In genomic region chr4:115052343-115053005, GRCm38 (mm10) we compare ENCODE assay signal across 8 mouse cellular contexts. TPM values are rescaled to one million over a fixed set of nuclear protein-coding genes. Genes with fewer than 3 reads are reported as not detected.
DNase-seq lines count a peak whose midpoint lies in the region; ATAC-seq and TF ChIP-seq lines count a peak whose summit lies in the region.
"Had no signal": no experiment of that assay in that cellular context is flagged by ENCODE, and none has a peak within 500 bp of the region (broad histone marks: within the 10 kb centered on the region; RNA-seq: fewer than 3 reads in every experiment).

No protein-coding gene starts in this region.

- peak overlapping the region; percentile 27 for H3K4me3 ChIP-seq in ES-Bruce4 (ENCODE audit: low read depth, low read length)
- peak overlapping the region; percentile 27 for H3K4me3 ChIP-seq in forebrain, embryonic 12.5 days (replicated peaks)

- peak; percentile 18 for DNase-seq in ZHBTc4 (ENCODE audit: low read depth, low spot score)
- peak; percentile 72 to 74 for DNase-seq in heart, postnatal 36 days
- peak; percentile 27 for DNase-seq in left cerebral cortex, postnatal 4 days
- peak; percentile 24 for DNase-seq in testis, postnatal 14 days (ENCODE audit: low spot score)

- H3K9me3 ChIP-seq in ES-Bruce4 (replicated peaks; ENCODE audit: control insufficient read depth, insufficient read depth, low read length, poor library complexity, severe bottlenecking) = 0 out of 2 replicates have a peak, but pooled peaks cover 3% of the 10 kb centered on the region
- H3K9me3 ChIP-seq in forebrain, embryonic 12.5 days = no peaks in the 10 kb centered on the region

- intact Hi-C loops in heart, postnatal 36 days (cut with DNase I) = no loop called here
- intact Hi-C loops in left cerebral cortex, postnatal 4 days (cut with DNase I) = no loop called here

- peak overlapping the region; percentile 33 for H3K9ac ChIP-seq in ES-Bruce4 (ENCODE audit: low read depth, poor library complexity, severe bottlenecking)
- H3K9ac ChIP-seq in forebrain, embryonic 12.5 days = 0 out of 2 replicates have a peak overlapping the region, but pooled peaks have one; percentile 38

- no peaks in the 10 kb centered on the region for H3K4me1 ChIP-seq in ES-Bruce4 (ENCODE audit: control insufficient read depth, insufficient read depth, low read length)
- peaks cover 20% of the 10 kb centered on the region for H3K4me1 ChIP-seq in forebrain, embryonic 12.5 days

- peak; percentile 12; the same call in 1 of the 2 replicates for ATAC-seq in forebrain, embryonic 12.5 days (ENCODE audit: low FRiP score)
- peak; percentile 19 for ATAC-seq in megakaryocyte progenitor cell, adult 5-6 weeks (replicated peaks; ENCODE audit: poor library complexity)

- H3K36me3 ChIP-seq in ES-Bruce4 (ENCODE audit: control insufficient read depth, insufficient read depth, low read length, poor library complexity, severe bottlenecking) = no peaks in the 10 kb centered on the region
- H3K36me3 ChIP-seq in forebrain, embryonic 12.5 days (replicated peaks) = no peaks in the 10 kb centered on the region

- WGBS in forebrain, embryonic 12.5 days = 1% methylated on average over 36 of the region's 36 CpGs

- TF ChIP-seq CTCF in ES-Bruce4 (IDR thresholded peaks at IDR 0.05; ENCODE audit: low read depth, low read length) = no peak

- H3K27me3 ChIP-seq in ES-Bruce4 (ENCODE audit: control insufficient read depth, insufficient read depth, low read length, poor library complexity, severe bottlenecking) = peaks cover 27% of the 10 kb centered on the region
- H3K27me3 ChIP-seq in forebrain, embryonic 12.5 days = peaks cover 96% of the 10 kb centered on the region

- no peak for TF ChIP-seq POLR2A in ES-Bruce4 (IDR thresholded peaks at IDR 0.05; ENCODE audit: insufficient read depth, low read length)

- TF ChIP-seq EP300 in ES-Bruce4 (IDR thresholded peaks at IDR 0.05; ENCODE audit: insufficient read depth, low read depth, low read length) = no peak

- H3K27ac ChIP-seq in ES-Bruce4 (ENCODE audit: insufficient read depth, low read length) = no peak overlapping the region
- no peak overlapping the region for H3K27ac ChIP-seq in forebrain, embryonic 12.5 days

- H3K4me2 ChIP-seq in forebrain, embryonic 12.5 days = peak overlapping the region; percentile 46

RNA-seq across cellular contexts. Expression of gene Tal1, which starts 3.8 kb away (rescaled TPM):
- 0.37 and 0.61 TPM in 2 replicates for polyA plus RNA-seq in ES-Bruce4 (2011; ENCODE audit: insufficient read depth, insufficient read length, low read depth, missing spikeins)
- 1.6 and 2.8 TPM in 2 replicates for polyA plus RNA-seq in forebrain, embryonic 12.5 days (2016; fragmentation: Nextera tagmentation; extraction: Ambion mirVana)
- 1 to 10 TPM; 4.0 to 4.3 TPM for total RNA-seq in heart, postnatal 36 days (2021)
- total RNA-seq in left cerebral cortex, postnatal 4 days (2021) = 1 to 10 TPM; 2.1 to 2.4 TPM
- total RNA-seq in megakaryocyte progenitor cell, adult 5-6 weeks (2015) = 17.3 and 22.6 TPM in 2 replicates
- 9.2 and 16.3 TPM in 2 replicates for total RNA-seq in megakaryocyte progenitor cell, adult 5-6 weeks (2017)

RNA-seq across cellular contexts. Expression of gene Pdzk1ip1, which starts 36.0 kb away (rescaled TPM):
- polyA plus RNA-seq in ES-Bruce4 (2011; ENCODE audit: insufficient read depth, insufficient read length, low read depth, missing spikeins) = 3.4 and 4.7 TPM in 2 replicates
- 8.2 and 9.7 TPM in 2 replicates for polyA plus RNA-seq in forebrain, embryonic 12.5 days (2016; fragmentation: Nextera tagmentation; extraction: Ambion mirVana)
- not detected for total RNA-seq in heart, postnatal 36 days (2021)
- total RNA-seq in left cerebral cortex, postnatal 4 days (2021) = under 1 TPM; 0.84 to 0.95 TPM
- total RNA-seq in megakaryocyte progenitor cell, adult 5-6 weeks (2015) = 5.2 and 11.2 TPM in 2 replicates
- total RNA-seq in megakaryocyte progenitor cell, adult 5-6 weeks (2017) = 2.0 and 5.2 TPM in 2 replicates
- total RNA-seq: gastrocnemius, adult 8-10 months had no signal

RNA-seq across cellular contexts. Expression of gene Stil, which starts 52.5 kb away (rescaled TPM):
- polyA plus RNA-seq in ES-Bruce4 (2011; ENCODE audit: insufficient read depth, insufficient read length, low read depth, missing spikeins) = 23.5 and 25.3 TPM in 2 replicates
- polyA plus RNA-seq in forebrain, embryonic 12.5 days (2016; fragmentation: Nextera tagmentation; extraction: Ambion mirVana) = 20.7 and 21.0 TPM in 2 replicates
- under 1 TPM; 0.16 to 0.28 TPM for total RNA-seq in heart, postnatal 36 days (2021)
- total RNA-seq in left cerebral cortex, postnatal 4 days (2021) = 1 to 10 TPM; 2.9 to 3.1 TPM
- total RNA-seq in megakaryocyte progenitor cell, adult 5-6 weeks (2015) = 38.4 and 42.3 TPM in 2 replicates
- total RNA-seq in megakaryocyte progenitor cell, adult 5-6 weeks (2017) = 13.2 and 13.6 TPM in 2 replicates

Comparison
In these comparisons a context has a peak if more than half of its experiments do, and no peak if none do; other contexts are left out.
1. DNase-seq: peak in every context shown above with its lines; median percentile 73 in heart, postnatal 36 days; 27 in left cerebral cortex, postnatal 4 days; 24 in testis, postnatal 14 days; 18 in ZHBTc4.